Mouse (Mus musculus) heart, postnatal 0 days (tissue): ENCODE data around the gene Rnaseh1.

Source experiments
- CTCF ChIP-seq: IDR thresholded peaks from 2 replicates; pipeline ENCODE4 v1.5.1; 2016; ENCODE audit warnings: antibody characterized with exemption, control low read depth, low read depth
- EP300 ChIP-seq: IDR thresholded peaks from 2 replicates; pipeline ENCODE4 v1.6.1; 2016; ENCODE audit warnings: antibody characterized with exemption, low read depth

GRCm38 (mm10) chr12:28684674-28685073 lies 35.3 kb downstream of the Rnaseh1 start:
- no peak for TF ChIP-seq CTCF
- TF ChIP-seq EP300 = no peak
